Mouse (Mus musculus) thymus, postnatal 25 days (tissue): Measurements from ENCODE around the gene Setd3.
A peak's percentile ranks its signal among the peaks of the same experiment; 100 is the strongest.

ENCODE experiments used
- DNase-seq: peaks from one replicate; pipeline ENCODE4 v3.0.0; 2022

The Setd3 gene

GRCm38 (mm10) chr12:108179246-108179320 is at the start of gene Setd3:
Setd3 (minus strand) TSS chr12:108179314.
- no peak for DNase-seq

GRCm38 (mm10) chr12:108227527-108227926 is 48.4 kb upstream of the Setd3 start:
- DNase-seq, result no peak

GRCm38 (mm10) chr12:108226941-108227340 is 47.8 kb upstream of the Setd3 start:
- DNase-seq, result no peak

GRCm38 (mm10) chr12:108226216-108226615 is 47.1 kb upstream of the Setd3 start:
- DNase-seq, result no peak

GRCm38 (mm10) chr12:108225781-108226180 is 46.7 kb upstream of the Setd3 start:
- DNase-seq, result no peak

GRCm38 (mm10) chr12:108223357-108223756 is 44.2 kb upstream of the Setd3 start:
- DNase-seq, result no peak

- DNase-seq, result no peak
Measured at GRCm38 (mm10) chr12:108221712-108222111, 42.6 kb upstream of the Setd3 start.

- no peak for DNase-seq
Measured at GRCm38 (mm10) chr12:108221206-108221605, 42.1 kb upstream of the Setd3 start.

GRCm38 (mm10) chr12:108220621-108221020 is 41.5 kb upstream of the Setd3 start:
- no peak for DNase-seq

GRCm38 (mm10) chr12:108219825-108220616 is 40.9 kb upstream of the Setd3 start:
- no peak for DNase-seq

GRCm38 (mm10) chr12:108219163-108219562 is 40.0 kb upstream of the Setd3 start:
- no peak for DNase-seq

- DNase-seq, result peak; percentile 64
Measured at GRCm38 (mm10) chr12:108217572-108217971, 38.5 kb upstream of the Setd3 start.

GRCm38 (mm10) chr12:108216611-108217370 is 37.7 kb upstream of the Setd3 start:
- DNase-seq, result no peak

- no peak for DNase-seq
Measured at GRCm38 (mm10) chr12:108215090-108215489, 36.0 kb upstream of the Setd3 start.

GRCm38 (mm10) chr12:108213090-108214041 is 34.3 kb upstream of the Setd3 start:
- DNase-seq, result no peak

GRCm38 (mm10) chr12:108212476-108212875 is 33.4 kb upstream of the Setd3 start:
- no peak for DNase-seq

GRCm38 (mm10) chr12:108212071-108212470 is 33.0 kb upstream of the Setd3 start:
- no peak for DNase-seq

- no peak for DNase-seq
Measured at GRCm38 (mm10) chr12:108210623-108211022, 31.5 kb upstream of the Setd3 start.

GRCm38 (mm10) chr12:108208726-108209438 is 29.8 kb upstream of the Setd3 start:
- DNase-seq, result peak; percentile 53

- DNase-seq, result no peak
Measured at GRCm38 (mm10) chr12:108208216-108208615, 29.1 kb upstream of the Setd3 start.

GRCm38 (mm10) chr12:108206641-108207040 is 27.5 kb upstream of the Setd3 start:
- DNase-seq, result peak; percentile 69

- DNase-seq, result no peak
Measured at GRCm38 (mm10) chr12:108204978-108205377, 25.9 kb upstream of the Setd3 start.

- no peak for DNase-seq
Measured at GRCm38 (mm10) chr12:108203895-108204294, 24.8 kb upstream of the Setd3 start.
